Mouse (Mus musculus) liver, embryonic 18 days (tissue): Measurements from ENCODE around the gene Cactin. TPM values are rescaled to one million over a fixed set of nuclear protein-coding genes. Genes with fewer than 3 reads are reported as not detected.

Experiments used
- polyA plus RNA-seq: library from polyadenylated mRNA; depleted of rRNA; stranded (reverse); fragments of >200 nt; gene quantifications from 2 replicates; pipeline ENCODE4 v1.2.3, GENCODE M21; 2012; rRNA removed

Cactin gene
- polyA plus RNA-seq, result 12.9 and 13.4 TPM in 2 replicates

DNA sequence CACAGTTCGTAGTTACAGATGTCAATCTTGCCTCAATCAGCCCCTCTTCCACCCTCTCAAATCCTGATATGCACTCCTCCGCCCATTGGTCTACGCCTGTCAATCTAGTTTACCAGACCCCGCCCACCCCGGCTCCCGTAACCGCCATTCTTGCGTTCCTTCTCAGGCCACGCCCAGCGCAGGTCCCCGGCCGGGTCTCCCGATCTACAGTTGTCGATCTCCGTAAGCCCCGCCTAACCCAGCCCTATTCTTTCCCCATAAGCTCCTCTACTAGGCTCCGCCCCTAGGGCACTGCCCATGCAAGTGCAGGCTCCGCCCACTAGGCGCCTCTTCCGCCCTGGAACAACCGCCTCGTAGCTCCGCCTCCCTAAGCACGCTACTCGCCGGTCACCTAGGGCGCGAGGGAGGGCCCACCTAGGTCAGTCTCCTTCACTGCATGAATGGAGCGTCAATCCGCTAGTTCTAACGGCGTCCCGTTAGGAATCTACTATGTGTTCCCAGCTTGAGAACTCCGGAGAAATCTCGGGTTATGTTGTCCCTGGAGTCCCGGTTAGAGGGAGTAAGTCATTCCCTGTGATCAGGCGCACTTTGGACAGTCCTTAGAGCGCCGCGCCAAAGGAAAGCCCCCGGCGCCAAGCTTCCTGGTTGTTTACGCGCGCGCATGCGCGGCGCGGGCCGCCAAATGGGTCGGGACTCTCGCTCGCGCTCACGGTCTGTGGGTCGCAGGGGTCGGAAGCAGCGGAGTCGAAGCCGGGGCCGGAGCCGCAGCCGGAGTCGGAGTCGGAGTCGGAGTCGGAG, at the start of gene Cactin:
TSS of gene Cactin (plus strand) at position 554 of the 798 bp plus-strand sequence.

DNA sequence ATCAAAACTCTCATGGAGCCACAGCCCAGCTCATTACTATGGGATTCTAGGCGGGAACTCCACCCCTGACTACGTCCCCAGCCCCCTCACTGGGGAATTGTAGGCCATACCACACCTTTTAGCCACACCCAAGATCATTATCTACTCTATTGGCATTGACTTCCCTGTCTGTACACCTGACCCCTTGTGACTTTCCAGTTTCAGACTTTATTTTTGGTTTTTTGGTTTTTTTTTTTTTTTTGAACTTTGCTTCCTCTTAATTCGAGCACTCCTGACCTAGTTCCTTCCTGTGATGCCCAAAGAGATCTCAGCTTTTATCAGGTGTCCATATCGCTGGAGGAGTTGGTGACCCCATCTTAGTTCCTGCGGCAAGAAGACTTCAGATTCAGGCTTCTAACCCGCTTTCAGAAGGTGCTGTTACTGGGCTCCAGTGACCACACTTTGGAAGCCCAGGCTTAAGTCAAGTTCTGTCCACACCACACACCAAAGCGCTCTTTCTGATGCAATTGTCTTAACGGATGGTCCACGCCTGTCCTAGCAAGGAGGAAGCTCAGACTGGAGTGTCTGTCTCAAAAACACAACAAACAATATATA, 29.3 kb upstream of the Cactin start, which contains the start of gene Tjp3:
TSS of gene Tjp3 (minus strand) at position 71 of the 594 bp plus-strand sequence.

DNA sequence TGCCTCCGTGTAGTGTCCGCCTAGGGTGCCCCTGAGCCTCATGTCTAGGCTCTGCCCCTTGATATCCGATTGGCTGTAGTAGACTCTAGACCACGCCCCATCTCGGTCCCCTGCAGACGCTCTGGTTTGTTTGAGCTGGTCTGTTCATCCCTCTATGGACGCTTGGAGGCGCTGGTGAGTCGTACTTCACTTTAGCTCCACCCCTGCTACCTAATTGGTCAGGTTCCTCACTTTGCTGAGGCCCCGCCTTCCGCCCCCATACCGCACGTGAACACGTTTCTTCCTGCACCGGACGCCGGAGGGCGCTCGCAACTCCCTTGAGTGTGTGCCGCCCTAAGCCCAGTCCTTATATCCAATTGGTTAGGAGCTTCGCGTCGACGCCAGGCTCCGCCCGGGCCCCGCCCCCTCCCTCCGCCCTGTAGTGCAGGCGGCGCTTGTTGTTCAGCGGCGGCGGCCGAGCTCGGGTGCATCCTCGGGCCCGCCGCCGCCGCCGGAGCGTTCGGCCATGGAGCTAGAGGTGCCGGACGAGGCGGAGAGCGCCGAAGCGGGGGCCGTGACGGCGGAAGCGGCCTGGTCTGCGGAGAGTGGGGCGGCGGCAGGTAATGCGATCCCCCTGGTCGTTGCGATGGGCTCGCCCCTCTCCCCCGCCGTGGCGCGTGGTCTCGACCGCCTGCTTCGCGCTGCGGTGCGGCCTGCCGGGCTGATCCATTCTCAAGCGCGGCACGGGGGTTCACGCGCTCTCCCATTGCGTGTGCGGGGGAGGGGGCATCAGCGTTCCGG, 28.2 kb upstream of the Cactin start, which contains the start of gene Pip5k1c:
TSS of gene Pip5k1c (plus strand) at position 410 of the 780 bp plus-strand sequence.

DNA sequence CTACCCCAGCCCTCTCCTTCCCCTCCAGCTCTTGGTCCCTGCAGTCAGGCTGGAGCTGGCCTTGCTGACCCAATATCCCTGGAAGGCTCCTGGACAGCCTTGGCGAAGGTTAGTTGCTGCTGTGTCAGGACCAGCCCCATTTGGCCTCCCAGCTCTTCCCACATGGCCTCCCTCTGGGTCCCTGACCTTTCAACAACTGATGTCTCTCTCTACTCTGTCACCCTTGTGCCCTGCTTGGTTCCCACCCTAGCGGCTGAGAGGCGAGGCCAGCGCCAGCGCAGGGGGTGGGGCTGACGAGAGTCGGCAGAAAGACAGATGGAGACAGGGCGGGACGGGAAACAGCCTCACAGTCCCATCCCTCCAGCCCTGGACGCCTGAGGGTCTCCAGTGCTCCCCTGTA, 7.5 kb downstream of the Cactin start, which contains the start of gene Tbxa2r:
TSS of gene Tbxa2r (plus strand) at position 346 of the 400 bp plus-strand sequence.

DNA sequence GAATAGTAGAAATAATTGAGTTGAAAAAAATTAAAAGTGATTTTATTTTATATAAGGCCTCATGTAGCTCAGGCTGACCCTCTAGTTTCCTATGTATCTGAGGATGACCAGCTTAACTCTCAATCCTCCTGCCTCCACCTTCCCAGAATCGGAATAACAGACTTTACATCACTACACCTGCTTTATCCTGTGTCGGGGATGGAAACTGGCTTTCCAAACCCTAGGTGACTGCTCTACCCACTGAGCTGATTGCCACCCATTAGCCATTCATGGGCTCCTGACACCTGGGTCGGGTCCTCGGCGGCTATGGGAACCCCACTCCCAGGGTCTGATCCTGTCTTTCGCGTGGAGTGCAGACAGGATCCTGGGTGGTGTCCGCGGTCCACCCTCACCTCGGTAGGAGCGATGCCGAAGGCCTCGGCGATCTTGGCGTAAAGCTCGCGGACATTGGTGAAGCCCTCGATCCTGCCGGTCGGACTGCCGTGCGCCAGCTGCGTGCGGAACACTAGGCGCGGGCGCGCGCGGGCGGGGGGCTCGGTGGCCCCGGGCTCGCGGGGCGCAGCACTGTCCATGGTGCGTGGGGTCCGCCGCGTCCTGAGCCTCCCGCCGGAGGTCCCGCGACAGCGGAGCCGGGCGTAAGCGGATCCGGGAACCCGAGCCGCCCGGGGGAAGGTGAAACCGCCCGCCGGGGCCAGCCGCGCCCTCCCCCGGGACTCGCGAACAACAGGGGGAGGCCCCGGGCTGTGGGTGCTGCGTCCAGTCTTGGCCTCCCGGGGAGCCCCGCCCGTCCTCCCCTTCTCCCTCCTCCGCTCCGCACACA, 22.0 kb downstream of the Cactin start, which contains the start of gene Gipc3:
TSS of gene Gipc3 (minus strand) at position 581 of the 820 bp plus-strand sequence.

DNA sequence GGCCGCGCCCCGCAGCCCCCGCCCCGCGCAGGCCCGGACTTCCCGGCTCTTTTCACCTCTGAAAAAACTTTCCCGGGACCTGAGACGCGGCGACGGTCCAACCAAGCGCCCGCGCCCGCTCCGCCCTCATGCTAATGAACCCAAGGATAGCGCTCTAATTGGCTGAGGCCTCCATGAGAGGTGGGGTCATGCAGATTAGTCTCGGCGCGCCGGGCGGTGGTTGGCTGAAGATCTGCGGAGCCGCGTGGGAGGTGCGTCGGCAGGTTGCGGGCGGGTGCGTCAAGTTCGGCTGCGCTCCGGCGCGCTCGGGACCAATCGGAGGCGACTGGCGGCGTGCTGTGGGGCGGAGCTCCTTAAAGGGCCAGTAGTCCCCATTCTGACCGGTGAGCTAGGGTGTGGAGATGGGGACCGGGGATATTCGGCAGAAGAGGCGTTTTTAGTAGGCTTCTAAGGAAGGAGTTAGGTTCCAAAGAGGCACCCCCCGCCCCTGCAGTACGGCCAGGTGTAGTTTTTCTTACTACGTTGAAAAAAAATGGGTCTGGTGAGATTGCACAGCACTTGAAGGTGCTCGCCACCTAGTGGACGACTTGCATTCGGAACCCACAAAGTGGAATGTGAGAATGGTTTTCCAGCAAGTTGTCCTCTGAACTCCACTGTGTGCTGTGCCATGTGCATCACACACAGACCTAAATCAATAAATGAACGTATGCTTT, 29.6 kb downstream of the Cactin start, which contains the start of gene Hmg20b:
TSS of gene Hmg20b (minus strand) at position 130 of the 713 bp plus-strand sequence.

DNA sequence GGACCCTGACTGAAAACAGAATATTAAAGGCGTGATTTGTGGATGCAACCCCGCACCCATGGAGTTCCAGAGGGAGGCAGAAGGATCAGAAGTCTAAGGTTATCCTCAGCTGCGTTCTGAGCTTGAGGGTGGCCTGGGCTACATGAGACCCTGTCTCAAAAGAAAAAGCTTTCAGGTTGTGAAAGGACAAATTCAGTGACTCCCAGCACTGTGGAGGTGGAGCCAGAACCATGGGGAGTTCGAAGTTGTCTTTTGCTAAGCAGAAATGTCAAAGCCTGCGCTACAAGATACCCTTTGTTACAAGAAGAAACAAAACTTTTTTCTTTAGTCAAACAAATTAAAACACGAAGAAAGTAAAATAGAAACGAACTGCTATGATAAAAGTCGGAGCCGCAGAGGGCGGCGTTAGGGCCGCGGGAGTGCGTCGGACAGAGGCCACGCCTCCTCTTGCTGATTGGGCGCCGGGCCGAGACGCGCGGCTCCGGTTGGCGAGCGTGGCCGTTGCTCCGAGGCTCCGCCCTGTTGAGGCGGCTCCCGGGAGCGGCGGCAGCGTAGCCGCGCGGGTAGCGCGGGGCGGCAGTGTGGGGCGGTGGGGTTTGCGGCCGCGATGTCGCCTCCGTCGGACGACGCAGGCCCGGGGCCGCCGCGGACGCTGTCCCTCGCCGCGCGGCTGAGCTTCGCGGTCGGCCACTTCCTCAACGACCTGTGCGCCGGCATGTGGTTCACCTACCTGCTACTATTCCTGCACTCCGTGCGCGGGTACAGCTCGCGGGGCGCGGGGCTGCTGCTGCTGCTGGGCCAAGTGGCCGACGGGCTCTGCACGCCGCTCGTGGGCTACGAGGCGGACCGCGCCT, 36.3 kb downstream of the Cactin start, which contains the start of gene Mfsd12:
TSS of gene Mfsd12 (plus strand) at position 501 of the 854 bp plus-strand sequence.

DNA sequence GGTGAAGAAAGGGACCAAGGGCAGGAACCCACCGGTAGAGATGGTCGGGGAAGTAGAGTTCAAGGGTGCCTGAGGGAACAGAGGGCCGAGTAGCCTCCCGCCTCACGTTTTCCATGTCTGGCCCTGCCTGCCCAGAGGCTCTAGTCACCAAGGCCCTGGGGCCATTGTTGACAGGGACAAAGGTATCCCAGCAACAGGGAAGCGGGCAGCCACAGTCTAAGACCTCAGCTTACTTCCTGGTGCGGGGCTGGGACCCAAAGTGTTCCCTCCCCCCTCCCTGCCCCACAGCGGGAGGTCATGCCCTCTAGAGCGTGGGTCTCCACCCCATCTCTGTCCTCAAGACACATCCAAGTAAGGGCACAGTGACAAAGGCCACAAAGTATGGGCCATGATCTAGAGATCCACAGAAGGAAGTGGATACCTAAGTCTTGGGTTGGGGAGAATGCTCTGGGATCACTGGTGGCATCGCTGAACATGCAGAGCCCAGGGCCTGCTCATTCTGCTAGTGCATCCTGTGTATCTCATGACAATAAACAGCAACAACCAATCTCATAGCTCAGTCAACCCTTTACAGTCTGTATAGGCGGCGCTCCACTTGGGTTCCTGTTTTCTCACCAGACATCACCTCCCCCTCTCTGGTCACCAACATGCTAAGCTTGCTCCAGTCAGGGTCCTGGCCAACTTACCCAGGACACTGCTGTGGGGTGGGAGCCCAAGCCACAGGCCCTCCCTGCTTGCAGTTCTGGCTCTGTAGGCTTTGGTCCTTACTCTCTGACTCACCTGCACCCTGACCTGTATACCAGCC, 45.0 kb downstream of the Cactin start, which contains the start of gene 4930404N11Rik:
TSS of gene 4930404N11Rik (minus strand) at position 145 of the 805 bp plus-strand sequence.

Other genes with a start within 250 kb of the Cactin start
- gene Creb3l3, start 222.2 kb upstream of the Cactin start, polyA plus RNA-seq, result 78.1 and 87.6 TPM in 2 replicates
- 48.8 and 50.9 TPM in 2 replicates for gene Map2k2, start 215.2 kb upstream of the Cactin start, polyA plus RNA-seq
- gene Zbtb7a, start 185.9 kb upstream of the Cactin start, polyA plus RNA-seq, result 8.5 and 8.6 TPM in 2 replicates
- gene Pias4, start 153.2 kb upstream of the Cactin start, polyA plus RNA-seq, result 10.3 and 12.9 TPM in 2 replicates
- 583 and 691 TPM in 2 replicates for gene Eef2, start 144.5 kb upstream of the Cactin start, polyA plus RNA-seq
- gene Dapk3, start 138.1 kb upstream of the Cactin start, polyA plus RNA-seq, result 16.9 and 18.2 TPM in 2 replicates
- gene 4930442H23Rik, start 137.3 kb upstream of the Cactin start, polyA plus RNA-seq, result not detected in 2 replicates
- not detected in 2 replicates for gene Nmrk2, start 119.1 kb upstream of the Cactin start, polyA plus RNA-seq
- gene Atcay, start 90.3 kb upstream of the Cactin start, polyA plus RNA-seq, result 0.01 TPM in 1 of 2 replicates, not detected in the other
- gene Zfr2, start 87.9 kb upstream of the Cactin start, polyA plus RNA-seq, result 1.9 and 2.1 TPM in 2 replicates
- 1.4 and 1.9 TPM in 2 replicates for gene Matk, start 68.2 kb upstream of the Cactin start, polyA plus RNA-seq
- 44.6 and 45.1 TPM in 2 replicates for gene Mrpl54, start 54.2 kb upstream of the Cactin start, polyA plus RNA-seq
- gene Apba3, start 54.1 kb upstream of the Cactin start, polyA plus RNA-seq, result 23.2 and 24.9 TPM in 2 replicates
- 0.88 and 1.1 TPM in 2 replicates for gene Tjp3, start 29.5 kb upstream of the Cactin start, polyA plus RNA-seq
- gene Pip5k1c, start 28.1 kb upstream of the Cactin start, polyA plus RNA-seq, result 10.3 and 11.9 TPM in 2 replicates
- 3.1 and 3.4 TPM in 2 replicates for gene Tbxa2r, start 7.6 kb downstream of the Cactin start, polyA plus RNA-seq
- 0.02 TPM in 2 replicates for gene Gipc3, start 22.2 kb downstream of the Cactin start, polyA plus RNA-seq
- gene Hmg20b, start 29.4 kb downstream of the Cactin start, polyA plus RNA-seq, result 24.1 and 27.6 TPM in 2 replicates
- gene Mfsd12, start 36.4 kb downstream of the Cactin start, polyA plus RNA-seq, result 8.7 and 8.9 TPM in 2 replicates
- gene 4930404N11Rik, start 44.7 kb downstream of the Cactin start, polyA plus RNA-seq, result 0.39 and 1.0 TPM in 2 replicates
- gene Fzr1, start 57.4 kb downstream of the Cactin start, polyA plus RNA-seq, result 54.1 and 61.6 TPM in 2 replicates
- 27.6 and 28.9 TPM in 2 replicates for gene Dohh, start 63.3 kb downstream of the Cactin start, polyA plus RNA-seq
- gene Gm48551, start 63.4 kb downstream of the Cactin start, polyA plus RNA-seq, result 0.58 and 0.75 TPM in 2 replicates
- gene Gm48552, start 67.9 kb downstream of the Cactin start, polyA plus RNA-seq, result 0.64 and 0.82 TPM in 2 replicates
- 2.6 and 3.4 TPM in 2 replicates for gene Smim24, start 71.9 kb downstream of the Cactin start, polyA plus RNA-seq
- gene Nfic, start 134.5 kb downstream of the Cactin start, polyA plus RNA-seq, result 1.7 and 1.9 TPM in 2 replicates
- 0.02 and 0.06 TPM in 2 replicates for gene Celf5, start 161.6 kb downstream of the Cactin start, polyA plus RNA-seq
- gene Ncln, start 175.3 kb downstream of the Cactin start, polyA plus RNA-seq, result 65.7 and 83.5 TPM in 2 replicates
- 5.4 and 5.7 TPM in 2 replicates for gene S1pr4, start 179.0 kb downstream of the Cactin start, polyA plus RNA-seq
- gene Gna15, start 203.1 kb downstream of the Cactin start, polyA plus RNA-seq, result 4.0 and 4.2 TPM in 2 replicates
- 20.3 and 23.1 TPM in 2 replicates for gene Gna11, start 224.1 kb downstream of the Cactin start, polyA plus RNA-seq
- gene Aes, start 238.4 kb downstream of the Cactin start, polyA plus RNA-seq, result 179 and 189 TPM in 2 replicates